Mouse (Mus musculus) midbrain, embryonic 10.5 days (tissue): ENCODE measurements around the gene Akap6. TPM values are rescaled to one million over a fixed set of nuclear protein-coding genes. Genes with fewer than 3 reads are reported as not detected.

ENCODE experiments used
- DNase-seq: peaks from one replicate; pipeline ENCODE4 v3.0.0-alpha.2; 2017; ENCODE audit warnings: low spot score
- H3K27ac ChIP-seq: fragments of 300-500 bp; sonication (generic); replicated peaks from 2 replicates; pipeline ENCODE4 v1.5.1; 2016; ENCODE audit warnings: mild to moderate bottlenecking
- H3K27me3 ChIP-seq: fragments of 300-500 bp; sonication (generic); 2 replicates; pipeline ENCODE4 v1.6.1; 2016; ENCODE audit warnings: low read depth, mild to moderate bottlenecking; ENCODE audit not compliant: poor library complexity, severe bottlenecking
- H3K36me3 ChIP-seq: fragments of 300-500 bp; sonication (generic); 2 replicates; pipeline ENCODE4 v1.6.1; 2016; ENCODE audit warnings: mild to moderate bottlenecking, moderate library complexity
- H3K4me1 ChIP-seq: fragments of 300-500 bp; sonication (generic); 2 replicates; pipeline ENCODE4 v1.6.1; 2016
- H3K4me3 ChIP-seq: fragments of 300-500 bp; sonication (generic); 2 replicates; pipeline ENCODE4 v1.5.1; 2016; ENCODE audit warnings: mild to moderate bottlenecking, moderate library complexity
- H3K9me3 ChIP-seq: fragments of 300-500 bp; sonication (generic); replicated peaks from 2 replicates; pipeline ENCODE4 v1.6.1; 2016; ENCODE audit warnings: mild to moderate bottlenecking
- WGBS: fragments of 180-500 bp; shearing (Covaris S2); methylation state at CpG from one replicate; pipeline ENCODE4 v1.1.7; 2016; 5-methylcytosine and 5-hydroxymethylcytosine counted together
- polyA plus RNA-seq: library from polyadenylated mRNA; unstranded; fragments of >200 nt; fragmentation: Nextera tagmentation; extraction: Ambion mirVana; gene quantifications from 2 replicates; pipeline ENCODE4 v1.2.1, GENCODE M21; 2016

Akap6 gene
- polyA plus RNA-seq, 1 experiment from 2014 or later: 7.7 TPM

- peak overlapping the region; percentile 89 for H3K27ac ChIP-seq
- no peaks in the 10 kb centered on the region for H3K9me3 ChIP-seq
- peak; percentile 30 for DNase-seq
- peak overlapping the region; percentile 57 for H3K4me3 ChIP-seq
- no peaks in the 10 kb centered on the region for H3K27me3 ChIP-seq
- no peaks in the 10 kb centered on the region for H3K36me3 ChIP-seq
- H3K4me1 ChIP-seq: peaks cover 56% of the 10 kb centered on the region
- WGBS: 20% methylated on average over 5 of the region's 5 CpGs
These were observed 780 bp upstream of the Akap6 start for GRCm38 (mm10) chr12:52698276-52698930.

DNA sequence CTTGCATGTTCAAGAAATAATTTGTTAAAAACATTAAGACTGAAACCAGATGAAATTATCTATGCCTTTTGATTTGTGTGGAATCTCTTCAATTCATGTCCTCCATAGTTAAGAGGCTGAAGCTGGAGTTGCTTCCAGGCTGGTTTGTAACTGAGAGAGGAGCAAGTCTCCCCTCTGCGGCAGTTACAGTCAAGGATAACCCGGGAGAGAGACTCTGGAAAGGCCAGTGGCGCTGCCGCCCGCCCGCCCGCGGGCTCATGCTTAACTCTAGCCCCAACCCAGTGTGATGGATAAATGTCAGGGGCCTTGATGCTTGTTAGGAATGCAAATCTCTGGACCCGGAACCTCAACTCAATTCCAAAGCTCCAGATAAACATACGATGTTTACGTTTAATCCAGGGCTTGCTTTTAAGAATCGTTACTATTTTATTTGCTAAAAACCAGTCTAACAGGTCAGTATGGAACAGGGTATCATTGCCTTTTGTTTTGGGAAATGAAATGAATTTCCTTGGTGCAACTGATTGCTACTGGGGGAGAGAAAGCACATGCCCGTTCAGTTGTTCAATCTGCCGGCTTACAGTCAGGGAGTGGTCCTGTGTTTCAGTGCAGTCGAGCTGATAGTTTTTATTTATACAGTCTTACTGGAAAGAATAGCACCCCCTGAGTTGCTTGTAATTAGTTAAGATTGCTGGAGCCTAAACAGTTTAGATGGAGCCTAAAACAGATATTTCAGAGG lies 946 bp downstream of the Akap6 start:
- peak; percentile 49 for DNase-seq
- H3K27me3 ChIP-seq: no peaks in the 10 kb centered on the region
- WGBS: 15% methylated on average over 15 of the region's 15 CpGs
- peak overlapping the region; percentile 57 for H3K4me3 ChIP-seq
- no peaks in the 10 kb centered on the region for H3K36me3 ChIP-seq
- no peaks in the 10 kb centered on the region for H3K9me3 ChIP-seq
- H3K4me1 ChIP-seq: peaks cover 57% of the 10 kb centered on the region
- peak overlapping the region; percentile 89 for H3K27ac ChIP-seq

DNA sequence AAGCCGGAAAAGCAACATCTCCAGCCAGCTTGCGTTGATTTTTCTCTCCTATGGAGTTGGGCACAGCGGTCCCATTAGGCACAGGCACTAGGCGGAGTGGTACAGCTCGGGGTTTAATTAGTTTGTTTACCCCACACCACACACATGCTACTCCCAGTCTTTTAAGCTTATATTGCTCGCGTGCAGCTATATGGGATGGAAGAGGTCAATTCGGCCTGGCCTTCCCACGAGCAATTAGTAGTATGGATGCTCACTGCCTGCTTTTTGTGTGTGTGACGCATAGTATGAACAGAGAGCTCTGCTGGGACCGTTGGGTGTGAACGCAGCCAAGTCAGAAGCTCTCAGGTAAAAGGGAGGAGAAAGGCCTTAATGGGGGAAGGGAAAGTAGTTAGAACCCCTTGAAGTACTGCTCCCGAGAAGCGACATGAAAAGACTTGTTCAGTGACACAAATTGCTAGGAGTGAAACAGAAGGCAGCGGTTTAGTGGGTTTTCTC lies 1.6 kb downstream of the Akap6 start:
- H3K4me3 ChIP-seq: peak overlapping the region; percentile 57
- 25% methylated on average over 15 of the region's 15 CpGs for WGBS
- H3K27ac ChIP-seq: peak overlapping the region; percentile 89
- H3K36me3 ChIP-seq: peaks cover 2% of the 10 kb centered on the region
- no peaks in the 10 kb centered on the region for H3K9me3 ChIP-seq
- H3K27me3 ChIP-seq: no peaks in the 10 kb centered on the region
- peak; percentile 45 for DNase-seq
- peaks cover 57% of the 10 kb centered on the region for H3K4me1 ChIP-seq

DNA sequence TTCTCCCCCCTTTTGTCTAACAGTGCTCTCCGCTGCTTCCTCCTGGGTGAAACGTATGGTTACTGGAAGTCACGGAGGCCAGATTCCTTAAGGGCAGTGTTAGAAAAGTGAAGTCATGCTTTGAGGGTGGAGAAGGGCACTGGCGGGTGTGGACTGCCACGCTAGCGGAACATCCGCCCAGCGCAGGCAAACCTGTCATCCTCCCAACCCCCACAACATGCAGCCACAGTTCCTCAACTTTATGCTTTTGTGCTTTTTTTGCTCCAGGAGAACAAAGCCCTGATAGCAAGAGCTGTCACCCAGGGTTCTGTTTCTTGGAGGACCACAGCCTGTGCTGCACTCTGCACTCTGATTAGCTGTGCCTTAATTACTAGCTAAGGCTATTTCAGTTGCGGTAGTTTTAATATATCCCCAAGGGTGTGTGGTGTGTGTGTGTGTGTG lies 2.0 kb downstream of the Akap6 start:
- peak overlapping the region; percentile 89 for H3K27ac ChIP-seq
- 23% methylated on average over 9 of the region's 9 CpGs for WGBS
- H3K36me3 ChIP-seq: peaks cover 3% of the 10 kb centered on the region
- no peaks in the 10 kb centered on the region for H3K9me3 ChIP-seq
- no peaks in the 10 kb centered on the region for H3K27me3 ChIP-seq
- peak overlapping the region; percentile 57 for H3K4me3 ChIP-seq
- DNase-seq: no peak
- H3K4me1 ChIP-seq: peaks cover 57% of the 10 kb centered on the region

DNA sequence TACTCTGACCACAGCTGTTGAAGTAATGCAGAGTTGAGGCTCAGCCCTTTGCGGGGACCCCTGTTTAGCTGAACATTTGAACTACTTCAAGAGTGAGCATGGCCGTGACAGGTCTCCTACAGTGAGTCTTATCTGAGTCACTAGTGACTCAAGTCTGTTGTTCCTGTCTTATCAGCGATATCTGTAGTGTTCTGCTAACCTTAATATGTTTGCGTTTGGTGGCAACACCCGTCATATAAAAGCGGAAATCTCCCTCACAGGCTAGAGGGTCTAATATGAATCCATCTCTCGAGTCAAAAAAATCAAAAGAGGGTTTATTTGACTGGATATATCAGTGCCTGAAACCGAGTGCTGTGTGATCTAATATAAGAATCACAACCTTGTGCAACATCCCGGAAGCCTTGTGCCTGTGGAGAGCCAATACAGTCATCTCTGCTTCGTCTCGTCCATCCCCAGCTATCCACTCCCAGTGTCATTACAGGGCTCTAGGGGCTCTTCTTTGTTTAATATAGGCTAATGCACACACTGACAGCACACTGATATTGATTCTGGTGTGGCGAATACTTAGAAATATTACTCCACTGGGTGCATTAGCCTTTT lies 3.3 kb downstream of the Akap6 start:
- Histone ChIP-seq H3K9me3 (no peaks in the 10 kb centered on the region), H3K27me3 (no peaks in the 10 kb centered on the region), H3K4me1 (peaks cover 54% of the 10 kb centered on the region), H3K36me3 (peaks cover 3% of the 10 kb centered on the region), H3K27ac (no peak overlapping the region), H3K4me3 (no peak overlapping the region)
- DNase-seq: no peak
- WGBS: 91% methylated on average over 12 of the region's 12 CpGs

- no peaks in the 10 kb centered on the region for H3K9me3 ChIP-seq
- no peak for DNase-seq
- WGBS: 86% methylated on average over 4 of the region's 4 CpGs
- peaks cover 38% of the 10 kb centered on the region for H3K4me1 ChIP-seq
- H3K36me3 ChIP-seq: peaks cover 3% of the 10 kb centered on the region
- no peak overlapping the region for H3K27ac ChIP-seq
- H3K27me3 ChIP-seq: no peaks in the 10 kb centered on the region
- no peak overlapping the region for H3K4me3 ChIP-seq
These were observed 4.9 kb downstream of the Akap6 start for GRCm38 (mm10) chr12:52704081-52704480.

GRCm38 (mm10) chr12:52704810-52705209 lies 5.6 kb downstream of the Akap6 start:
- 59% methylated on average over 3 of the region's 3 CpGs for WGBS
- no peak overlapping the region for H3K27ac ChIP-seq

GRCm38 (mm10) chr12:52711382-52711781 lies 12.2 kb downstream of the Akap6 start:
- 89% methylated on average over 3 of the region's 3 CpGs for WGBS
- Histone ChIP-seq H3K4me1 (no peaks in the 10 kb centered on the region), H3K9me3 (no peaks in the 10 kb centered on the region), H3K36me3 (peaks cover 8% of the 10 kb centered on the region), H3K4me3 (no peak overlapping the region), H3K27me3 (no peaks in the 10 kb centered on the region), H3K27ac (no peak overlapping the region)
- no peak for DNase-seq

More at GRCm38 (mm10) chr12:52704810-52705209, 5.6 kb downstream of the Akap6 start:
- H3K9me3 ChIP-seq: no peaks in the 10 kb centered on the region
- DNase-seq: no peak
- H3K4me1 ChIP-seq: peaks cover 31% of the 10 kb centered on the region
- peaks cover 3% of the 10 kb centered on the region for H3K36me3 ChIP-seq
- H3K4me3 ChIP-seq: no peak overlapping the region
- no peaks in the 10 kb centered on the region for H3K27me3 ChIP-seq

DNA sequence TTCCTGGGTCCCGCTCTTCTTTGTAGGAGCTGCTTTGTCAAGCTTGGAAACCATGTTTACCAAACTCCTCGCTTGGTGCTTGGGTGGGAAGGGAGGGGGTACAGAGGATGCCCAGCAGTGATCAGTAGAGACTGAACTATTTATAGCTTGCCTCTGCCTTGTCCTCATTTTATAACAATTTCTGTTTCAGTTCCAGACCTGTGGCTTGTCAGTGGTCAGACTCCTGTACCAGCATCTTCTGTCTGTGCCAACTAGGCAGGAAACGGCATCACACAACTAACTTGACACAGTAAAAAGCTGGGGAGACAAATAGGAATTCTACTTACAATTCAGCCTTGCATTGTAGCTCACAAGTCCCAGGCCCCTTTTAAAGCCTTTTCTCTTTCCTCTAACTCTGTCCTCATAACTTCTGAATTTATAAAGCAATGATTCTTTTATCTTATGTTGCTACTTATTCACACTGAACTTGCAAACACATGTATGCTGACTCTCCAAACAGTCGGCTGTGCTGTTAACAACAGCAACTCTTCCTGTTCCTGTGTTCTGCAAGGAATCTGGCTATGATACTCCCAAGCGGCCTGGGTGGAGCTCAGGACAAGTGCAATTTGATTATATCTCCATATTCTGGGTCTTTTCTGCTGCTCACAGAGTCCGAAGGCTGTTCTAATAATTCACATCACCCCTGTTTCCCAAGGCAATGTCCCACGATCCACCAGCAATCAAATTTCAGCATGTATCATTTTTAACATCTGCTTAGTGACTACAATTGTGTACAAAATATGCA lies 12.9 kb downstream of the Akap6 start:
- H3K9me3 ChIP-seq: no peaks in the 10 kb centered on the region
- 78% methylated on average over 7 of the region's 7 CpGs for WGBS
- no peaks in the 10 kb centered on the region for H3K4me1 ChIP-seq
- no peak overlapping the region for H3K27ac ChIP-seq
- peaks cover 8% of the 10 kb centered on the region for H3K36me3 ChIP-seq
- DNase-seq: no peak
- no peak overlapping the region for H3K4me3 ChIP-seq
- no peaks in the 10 kb centered on the region for H3K27me3 ChIP-seq

- Histone ChIP-seq H3K4me1 (no peaks in the 10 kb centered on the region), H3K9me3 (no peaks in the 10 kb centered on the region), H3K27ac (no peak overlapping the region), H3K4me3 (no peak overlapping the region), H3K36me3 (peaks cover 8% of the 10 kb centered on the region), H3K27me3 (no peaks in the 10 kb centered on the region)
- WGBS: 91% methylated on average over 6 of the region's 6 CpGs
- no peak for DNase-seq
These were observed 19.2 kb downstream of the Akap6 start for GRCm38 (mm10) chr12:52718392-52718791.

- no peaks in the 10 kb centered on the region for H3K9me3 ChIP-seq
- H3K27me3 ChIP-seq: no peaks in the 10 kb centered on the region
- H3K27ac ChIP-seq: no peak overlapping the region
- no peaks in the 10 kb centered on the region for H3K4me1 ChIP-seq
- no peak for DNase-seq
- peaks cover 8% of the 10 kb centered on the region for H3K36me3 ChIP-seq
- H3K4me3 ChIP-seq: no peak overlapping the region
- WGBS: 88% methylated on average over 9 of the region's 9 CpGs
These were observed 20.0 kb downstream of the Akap6 start for GRCm38 (mm10) chr12:52719232-52719631.

DNA sequence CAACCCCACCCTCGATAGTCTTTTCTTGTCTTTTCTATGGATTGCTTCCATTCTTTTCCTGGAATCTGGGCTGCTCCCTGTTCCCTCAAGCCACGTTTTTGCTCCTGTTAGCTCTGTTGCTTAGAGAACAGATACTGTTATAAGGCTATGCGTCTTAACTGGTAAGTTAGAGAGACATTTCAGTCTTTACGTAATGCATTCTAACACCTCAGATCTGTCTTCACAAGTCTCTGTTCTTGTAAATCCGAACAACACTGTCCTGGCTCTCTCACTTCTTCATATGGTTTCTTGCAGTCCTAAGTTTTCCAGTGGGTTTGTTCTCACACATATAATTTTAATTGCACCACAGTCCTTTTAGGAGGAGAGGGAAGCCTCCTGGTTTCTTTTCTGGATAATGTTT lies 20.5 kb downstream of the Akap6 start:
- no peaks in the 10 kb centered on the region for H3K4me1 ChIP-seq
- no peaks in the 10 kb centered on the region for H3K27me3 ChIP-seq
- WGBS: 86% methylated on average over 5 of the region's 5 CpGs
- DNase-seq: no peak
- no peaks in the 10 kb centered on the region for H3K9me3 ChIP-seq
- H3K4me3 ChIP-seq: no peak overlapping the region
- no peak overlapping the region for H3K27ac ChIP-seq
- H3K36me3 ChIP-seq: peaks cover 7% of the 10 kb centered on the region
